Mouse (Mus musculus): Measurements from ENCODE around the gene Pam. TPM values are rescaled to one million over a fixed set of nuclear protein-coding genes. Genes with fewer than 3 reads are reported as not detected.

Gene Pam
- polyA plus RNA-seq, 1 experiment from 2014 or later, result 10.1 TPM

DNA sequence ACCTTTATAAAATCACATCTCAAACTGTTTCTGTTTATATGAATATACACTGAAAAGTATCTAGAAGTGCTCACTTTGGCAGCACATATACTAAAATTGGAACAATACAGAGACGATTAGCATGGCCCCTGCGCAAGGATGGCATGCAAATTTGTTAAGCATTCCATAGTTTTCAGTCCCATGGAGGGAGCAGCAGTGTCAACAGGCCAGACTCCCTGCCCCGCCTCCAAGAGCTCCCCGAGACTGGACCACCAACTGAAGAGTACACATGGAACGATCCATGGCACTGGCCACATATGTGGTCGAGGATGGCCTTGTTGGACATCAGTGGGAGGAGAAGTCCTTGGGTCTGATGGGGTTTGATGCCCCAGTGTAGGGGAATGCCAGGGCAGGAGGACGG, 45.7 kb downstream of the Pam start:
- H3K9me3 ChIP-seq (replicated peaks), result no peaks in the 10 kb centered on the region
- WGBS, result 93% methylated on average over 7 of the region's 7 CpGs
- H3K4me3 ChIP-seq, result no peak overlapping the region
- H3K4me1 ChIP-seq, result peaks cover 25% of the 10 kb centered on the region
- H3K27me3 ChIP-seq (ENCODE audit: low read depth, poor library complexity, severe bottlenecking), result no peaks in the 10 kb centered on the region
- H3K36me3 ChIP-seq, result no peaks in the 10 kb centered on the region
- no peak for DNase-seq (ENCODE audit: low spot score)
- no peak overlapping the region for H3K27ac ChIP-seq

DNA sequence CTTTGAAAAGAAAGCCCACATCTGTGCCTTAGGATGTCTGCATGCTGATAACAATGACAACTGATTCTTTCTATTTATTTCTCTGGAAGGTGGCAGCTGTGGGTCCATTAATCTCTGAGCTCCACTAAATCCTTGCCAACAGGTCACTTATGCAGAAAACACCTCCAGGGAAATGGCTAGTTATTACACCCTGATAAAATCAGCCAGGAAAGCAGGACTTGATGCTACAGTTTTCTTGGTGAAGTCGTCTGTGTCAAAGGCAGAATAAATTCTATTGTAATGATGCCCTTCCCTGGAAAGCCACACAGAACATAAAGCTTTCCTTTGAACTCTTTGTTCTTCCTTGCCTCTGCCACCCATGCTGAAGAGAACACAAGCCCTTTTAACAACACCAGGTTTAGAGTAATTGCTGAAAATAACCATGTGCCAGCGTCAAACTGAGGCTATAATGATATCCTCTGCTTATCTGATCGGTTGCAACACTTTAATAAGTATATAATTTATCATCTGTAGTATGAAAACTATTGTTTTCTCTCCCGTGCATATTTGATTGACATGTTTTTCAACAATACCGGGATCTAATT, 47.1 kb downstream of the Pam start:
- Histone ChIP-seq H3K27me3 (ENCODE audit: low read depth, poor library complexity, severe bottlenecking) (no peaks in the 10 kb centered on the region), H3K4me3 (no peak overlapping the region), H3K9me3 (replicated peaks) (no peaks in the 10 kb centered on the region), H3K27ac (no peak overlapping the region), H3K36me3 (no peaks in the 10 kb centered on the region), H3K4me1 (peaks cover 25% of the 10 kb centered on the region)
- 35% methylated on average over 5 of the region's 5 CpGs for WGBS
- no peak for DNase-seq (ENCODE audit: low spot score)

DNA sequence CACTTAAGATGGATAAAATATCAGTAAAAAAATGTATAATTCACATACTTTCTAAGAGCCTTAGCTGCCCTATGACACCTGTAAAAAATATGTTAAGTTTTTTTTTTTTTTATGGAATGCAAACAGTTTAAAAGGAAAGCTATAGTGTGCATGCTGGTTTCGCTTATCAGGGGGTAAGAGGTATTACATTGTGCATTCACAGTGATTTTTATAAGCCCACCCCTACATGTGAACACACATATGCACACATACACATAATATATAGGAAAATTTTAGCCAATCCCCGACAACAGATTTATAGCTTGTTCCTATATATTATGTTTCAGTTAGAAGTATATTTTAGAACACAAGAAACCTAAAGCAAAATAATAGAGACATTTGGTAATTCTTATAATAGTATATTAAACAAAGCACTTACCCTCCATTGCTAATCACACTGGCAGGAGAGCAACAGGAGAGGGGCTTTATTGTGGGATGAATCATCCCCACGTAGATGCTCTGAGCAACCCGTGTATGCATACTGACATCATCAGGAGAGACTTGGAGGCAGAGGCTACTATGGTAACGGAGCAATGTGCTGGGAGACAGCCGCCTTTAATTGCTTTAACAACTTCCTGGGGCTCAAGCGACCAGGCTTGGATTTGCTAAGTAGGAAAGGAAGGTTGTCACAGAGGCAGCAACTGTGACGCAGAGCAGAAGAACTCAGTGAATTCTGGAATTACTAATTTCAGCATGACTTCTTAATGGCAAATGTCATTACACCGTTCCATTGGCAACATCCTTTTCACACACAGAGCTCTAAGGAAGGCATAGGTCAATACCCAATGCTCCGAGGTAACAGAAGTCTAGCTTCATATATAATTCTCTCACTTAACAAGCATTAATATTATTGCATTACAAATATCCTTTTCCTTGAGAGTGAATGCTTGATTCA, 47.9 kb downstream of the Pam start:
- Histone ChIP-seq H3K27ac (no peak overlapping the region), H3K4me3 (no peak overlapping the region), H3K9me3 (replicated peaks) (no peaks in the 10 kb centered on the region), H3K36me3 (no peaks in the 10 kb centered on the region), H3K27me3 (ENCODE audit: low read depth, poor library complexity, severe bottlenecking) (no peaks in the 10 kb centered on the region), H3K4me1 (peaks cover 25% of the 10 kb centered on the region)
- DNase-seq (ENCODE audit: low spot score), result peak; percentile 37
- WGBS, result 23% methylated on average over 10 of the region's 10 CpGs

DNA sequence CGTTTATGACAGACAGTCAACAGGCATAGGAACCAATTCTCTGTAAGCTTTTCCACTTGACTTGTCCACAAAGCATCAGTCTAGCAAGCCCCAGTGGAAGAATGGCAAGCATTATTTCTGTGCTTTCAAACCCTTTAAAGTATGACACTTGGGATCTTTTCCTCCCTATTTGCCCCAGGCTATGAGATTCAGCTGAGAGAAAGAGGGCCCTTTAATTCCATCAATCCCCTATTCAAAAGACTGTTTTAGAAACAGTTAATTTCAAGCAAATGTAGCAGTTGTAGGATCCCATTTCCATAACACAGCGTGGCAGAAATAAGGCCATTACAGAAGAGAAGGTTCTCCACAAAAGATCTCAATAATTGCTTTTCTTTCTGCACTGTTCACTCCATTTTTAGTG, 53.0 kb downstream of the Pam start:
- Histone ChIP-seq H3K36me3 (no peaks in the 10 kb centered on the region), H3K4me1 (peaks cover 9% of the 10 kb centered on the region), H3K4me3 (no peak overlapping the region), H3K27me3 (ENCODE audit: low read depth, poor library complexity, severe bottlenecking) (no peaks in the 10 kb centered on the region), H3K9me3 (replicated peaks) (no peaks in the 10 kb centered on the region), H3K27ac (no peak overlapping the region)
- DNase-seq (ENCODE audit: low spot score), result no peak
- WGBS, result 87% methylated on average over 2 of the region's 2 CpGs

DNA sequence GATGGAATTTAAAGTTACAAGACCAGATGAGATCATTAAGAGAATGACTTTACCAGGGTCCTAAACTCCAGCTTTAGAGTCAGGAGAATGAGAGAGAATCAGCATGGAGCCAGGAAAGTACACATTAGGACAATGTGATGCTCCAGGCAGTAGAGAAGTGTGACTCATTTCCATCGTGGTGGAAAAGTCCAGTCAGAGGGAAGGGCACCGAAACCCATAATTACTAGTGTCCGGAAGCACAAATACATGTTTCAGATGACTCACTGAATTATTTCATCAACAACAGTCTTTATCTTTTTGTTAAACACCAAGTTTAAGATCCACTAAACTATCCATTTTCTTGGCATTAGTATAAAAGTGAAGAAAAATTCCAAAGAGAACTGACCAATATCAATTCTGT, 57.2 kb downstream of the Pam start:
- no peaks in the 10 kb centered on the region for H3K4me1 ChIP-seq
- no peaks in the 10 kb centered on the region for H3K9me3 ChIP-seq (replicated peaks)
- WGBS, result 79% methylated on average over 3 of the region's 3 CpGs
- H3K36me3 ChIP-seq, result no peaks in the 10 kb centered on the region
- H3K4me3 ChIP-seq, result no peak overlapping the region
- DNase-seq (ENCODE audit: low spot score), result no peak
- H3K27me3 ChIP-seq (ENCODE audit: low read depth, poor library complexity, severe bottlenecking), result no peaks in the 10 kb centered on the region
- no peak overlapping the region for H3K27ac ChIP-seq

DNA sequence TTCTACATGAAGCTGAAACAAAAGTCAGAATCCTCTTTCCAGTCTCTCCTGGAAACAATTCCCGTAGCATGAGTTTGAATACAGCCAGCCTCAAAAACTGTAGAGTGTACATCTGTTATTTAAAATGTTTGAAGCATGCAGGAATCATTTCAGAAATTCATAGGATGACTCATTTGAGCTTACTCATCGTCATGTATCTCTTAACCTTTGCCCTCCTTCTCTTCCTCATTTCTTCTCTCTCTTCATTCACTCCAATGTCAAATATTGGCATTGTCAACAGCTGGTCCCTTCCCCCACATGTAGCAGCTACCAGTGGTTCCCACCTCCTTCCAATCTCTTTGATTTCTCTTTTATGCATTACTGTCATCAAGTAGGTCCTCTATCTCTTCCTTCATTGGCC, 59.7 kb downstream of the Pam start:
- 94% methylated on average over 2 of the region's 2 CpGs for WGBS
- Histone ChIP-seq H3K9me3 (replicated peaks) (no peaks in the 10 kb centered on the region), H3K27ac (no peak overlapping the region), H3K27me3 (ENCODE audit: low read depth, poor library complexity, severe bottlenecking) (no peaks in the 10 kb centered on the region), H3K36me3 (no peaks in the 10 kb centered on the region), H3K4me3 (no peak overlapping the region), H3K4me1 (no peaks in the 10 kb centered on the region)
- no peak for DNase-seq (ENCODE audit: low spot score)

DNA sequence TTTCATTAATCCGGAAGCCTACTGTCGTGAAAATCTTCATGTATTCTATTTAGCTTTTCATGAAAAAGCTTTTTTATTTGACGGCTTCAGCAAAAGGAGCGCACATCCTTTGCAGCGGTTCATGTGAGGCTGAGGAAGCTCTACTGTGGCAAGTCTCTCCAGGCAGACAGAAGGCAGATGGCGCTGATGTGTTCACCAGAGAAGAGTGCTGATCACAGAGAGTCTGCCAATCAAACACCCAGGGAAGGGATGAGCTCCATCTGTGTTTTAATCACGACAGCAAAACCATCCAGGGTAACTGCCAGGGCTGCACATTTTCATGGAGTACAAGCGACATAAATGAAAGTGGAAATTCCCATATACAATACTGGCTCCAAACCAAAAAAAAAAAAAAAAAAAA, 63.6 kb downstream of the Pam start:
- Histone ChIP-seq H3K4me3 (no peak overlapping the region), H3K36me3 (no peaks in the 10 kb centered on the region), H3K9me3 (replicated peaks) (no peaks in the 10 kb centered on the region), H3K4me1 (no peaks in the 10 kb centered on the region), H3K27me3 (ENCODE audit: low read depth, poor library complexity, severe bottlenecking) (no peaks in the 10 kb centered on the region), H3K27ac (no peak overlapping the region)
- no peak for DNase-seq (ENCODE audit: low spot score)
- WGBS, result 90% methylated on average over 8 of the region's 8 CpGs

DNA sequence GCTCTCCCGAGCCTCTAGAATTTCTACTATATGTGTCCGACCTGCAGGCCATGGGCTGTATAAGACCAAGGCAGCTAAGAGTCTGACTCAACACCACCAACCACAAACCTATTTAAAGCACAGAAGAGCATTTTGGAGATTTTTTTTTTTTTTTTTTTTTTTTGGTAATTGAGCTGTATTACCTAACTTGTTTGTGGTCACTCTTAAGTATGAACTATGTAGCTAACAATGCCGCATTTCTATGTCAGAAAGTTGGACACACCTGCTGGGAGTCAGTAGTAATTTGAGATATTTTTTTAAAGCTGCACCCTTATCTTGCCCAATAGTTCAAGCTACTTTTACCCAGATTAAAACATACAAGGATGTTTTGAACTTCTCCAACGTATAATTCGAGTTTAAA, 66.4 kb downstream of the Pam start:
- WGBS, result 95% methylated on average over 5 of the region's 5 CpGs
- H3K9me3 ChIP-seq (replicated peaks), result no peaks in the 10 kb centered on the region
- H3K27me3 ChIP-seq (ENCODE audit: low read depth, poor library complexity, severe bottlenecking), result no peaks in the 10 kb centered on the region
- no peaks in the 10 kb centered on the region for H3K4me1 ChIP-seq
- no peak for DNase-seq (ENCODE audit: low spot score)
- no peak overlapping the region for H3K4me3 ChIP-seq
- H3K36me3 ChIP-seq, result no peaks in the 10 kb centered on the region
- no peak overlapping the region for H3K27ac ChIP-seq

DNA sequence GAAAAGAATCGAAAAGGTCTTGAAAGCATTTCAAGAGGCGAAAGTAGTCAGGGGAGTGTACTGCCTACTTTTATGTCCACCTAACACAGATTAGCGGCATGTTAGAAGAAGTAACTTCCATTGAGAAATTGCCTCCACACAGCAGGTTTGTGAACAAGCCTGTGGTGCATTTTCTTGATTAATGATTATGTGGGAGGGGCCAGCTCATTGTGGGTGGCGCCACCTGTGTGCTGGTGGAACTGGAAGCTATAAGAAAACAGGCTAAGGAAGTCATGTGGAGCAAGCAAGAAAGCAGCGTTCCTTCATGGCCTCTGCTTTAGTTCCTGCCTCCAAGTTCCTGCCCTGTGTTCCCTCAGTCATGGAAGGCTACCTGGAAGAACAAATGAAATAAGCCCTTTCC, 67.0 kb downstream of the Pam start:
- H3K36me3 ChIP-seq, result no peaks in the 10 kb centered on the region
- no peaks in the 10 kb centered on the region for H3K27me3 ChIP-seq (ENCODE audit: low read depth, poor library complexity, severe bottlenecking)
- 91% methylated on average over 5 of the region's 5 CpGs for WGBS
- DNase-seq (ENCODE audit: low spot score), result no peak
- H3K27ac ChIP-seq, result no peak overlapping the region
- H3K9me3 ChIP-seq (replicated peaks), result no peaks in the 10 kb centered on the region
- H3K4me3 ChIP-seq, result no peak overlapping the region
- H3K4me1 ChIP-seq, result no peaks in the 10 kb centered on the region

DNA sequence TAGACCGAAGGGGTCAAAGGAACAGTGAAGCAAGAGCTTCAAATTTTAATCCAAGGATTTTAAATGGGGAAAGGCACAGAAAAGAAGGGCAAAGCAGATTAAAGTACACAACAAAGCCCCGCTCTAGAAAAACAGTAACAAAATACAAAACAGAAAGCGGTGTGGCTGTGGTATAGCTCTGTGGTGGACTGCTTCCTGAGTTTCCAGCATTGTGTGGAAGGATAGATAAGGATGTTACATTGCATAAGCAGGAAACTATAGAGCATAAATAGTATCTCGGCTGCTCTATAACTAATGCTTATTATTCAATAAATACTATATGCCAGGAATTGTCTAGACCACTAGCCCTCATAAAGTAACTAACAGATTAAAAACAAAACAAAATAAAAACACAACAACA, 67.5 kb downstream of the Pam start:
- Histone ChIP-seq H3K27ac (no peak overlapping the region), H3K4me3 (no peak overlapping the region), H3K4me1 (no peaks in the 10 kb centered on the region), H3K36me3 (no peaks in the 10 kb centered on the region), H3K9me3 (replicated peaks) (no peaks in the 10 kb centered on the region), H3K27me3 (ENCODE audit: low read depth, poor library complexity, severe bottlenecking) (no peaks in the 10 kb centered on the region)
- WGBS, result 96% methylated on average over 4 of the region's 4 CpGs
- DNase-seq (ENCODE audit: low spot score), result no peak

DNA sequence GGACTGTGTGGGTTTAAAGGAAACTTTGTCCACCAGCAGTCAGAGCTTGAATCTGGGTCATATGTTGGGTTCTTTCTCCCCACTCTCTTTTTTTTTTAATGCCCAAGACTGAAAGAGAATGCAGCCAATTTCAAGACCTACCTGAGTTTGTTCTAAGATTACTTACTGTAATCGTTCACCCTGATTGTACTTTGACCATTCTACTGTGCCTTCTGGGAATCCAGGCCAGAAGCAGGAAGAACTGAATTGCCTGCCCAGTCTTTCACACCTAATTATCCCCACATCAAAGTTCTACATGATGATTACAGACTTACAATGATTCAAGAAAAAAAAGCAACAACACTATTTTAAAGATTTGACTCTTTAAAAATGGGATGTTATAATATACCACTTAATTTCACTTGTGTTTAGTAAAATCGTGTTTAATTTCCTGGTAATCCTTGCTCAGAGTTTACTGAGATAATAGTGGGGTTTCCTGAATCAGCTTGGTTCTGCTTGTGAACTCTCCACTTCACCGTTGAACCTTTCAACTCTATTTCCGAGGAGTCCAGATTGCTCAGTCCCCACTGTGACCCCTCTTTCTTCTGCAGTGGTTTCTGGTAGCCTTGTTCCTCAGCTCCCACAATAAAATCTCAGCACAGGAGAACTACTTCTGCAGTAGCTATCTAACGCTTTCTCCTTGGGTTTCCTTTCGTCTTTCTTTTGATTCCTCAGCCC, 69.4 kb downstream of the Pam start:
- WGBS, result 67% methylated on average over 6 of the region's 6 CpGs
- no peak for DNase-seq (ENCODE audit: low spot score)

DNA sequence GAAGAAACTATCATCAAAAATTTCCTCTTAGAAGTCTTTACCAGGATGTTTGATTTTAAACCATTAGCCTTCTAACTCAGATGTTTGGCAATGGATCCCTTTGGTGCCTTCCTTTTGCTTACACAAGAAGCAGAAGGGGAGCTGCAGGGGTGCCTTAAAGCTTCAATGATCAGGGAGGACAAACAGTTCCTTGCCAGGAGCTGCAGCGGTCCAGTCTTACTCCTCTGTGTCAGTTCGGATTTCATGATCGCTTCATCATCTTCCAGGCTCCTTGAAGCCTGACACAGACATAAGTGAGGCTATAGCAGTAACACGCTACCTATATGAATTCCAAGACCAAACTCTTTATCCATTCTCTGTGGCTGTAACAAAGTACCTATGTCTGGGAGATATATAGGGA, 71.6 kb downstream of the Pam start:
- WGBS, result 95% methylated on average over 4 of the region's 4 CpGs
- Histone ChIP-seq H3K27me3 (ENCODE audit: low read depth, poor library complexity, severe bottlenecking) (no peaks in the 10 kb centered on the region), H3K4me3 (no peak overlapping the region), H3K4me1 (no peaks in the 10 kb centered on the region), H3K27ac (no peak overlapping the region), H3K36me3 (no peaks in the 10 kb centered on the region), H3K9me3 (replicated peaks) (no peaks in the 10 kb centered on the region)
- DNase-seq (ENCODE audit: low spot score), result no peak

More for the DNA sequence above, 69.4 kb downstream of the Pam start:
- Histone ChIP-seq H3K27ac (no peak overlapping the region), H3K4me3 (no peak overlapping the region), H3K9me3 (replicated peaks) (no peaks in the 10 kb centered on the region), H3K27me3 (ENCODE audit: low read depth, poor library complexity, severe bottlenecking) (no peaks in the 10 kb centered on the region), H3K4me1 (no peaks in the 10 kb centered on the region), H3K36me3 (no peaks in the 10 kb centered on the region)

DNA sequence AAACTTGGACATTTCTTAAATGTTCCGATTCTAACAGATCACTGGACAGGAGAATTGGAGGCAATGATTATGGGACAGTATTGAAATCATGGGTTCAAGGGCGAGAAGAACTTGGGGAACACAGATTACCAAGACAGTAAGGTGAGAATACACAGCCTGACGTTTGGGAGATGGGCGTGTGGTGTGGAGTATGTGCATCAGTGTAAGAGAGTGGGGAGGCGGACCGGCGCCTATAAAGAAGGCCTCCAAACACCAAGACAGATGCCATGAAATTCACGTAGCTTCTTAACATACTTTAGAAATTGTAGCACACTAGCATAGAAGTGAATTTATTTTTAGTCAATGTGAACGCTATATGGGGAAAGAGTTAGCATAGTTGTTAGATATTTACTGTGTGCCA, 76.5 kb downstream of the Pam start:
- Histone ChIP-seq H3K4me1 (no peaks in the 10 kb centered on the region), H3K4me3 (no peak overlapping the region), H3K27me3 (ENCODE audit: low read depth, poor library complexity, severe bottlenecking) (no peaks in the 10 kb centered on the region), H3K36me3 (no peaks in the 10 kb centered on the region), H3K9me3 (replicated peaks) (no peaks in the 10 kb centered on the region), H3K27ac (no peak overlapping the region)
- no peak for DNase-seq (ENCODE audit: low spot score)
- 92% methylated on average over 9 of the region's 9 CpGs for WGBS

Measured in limb, embryonic 10.5 days (tissue).